Mouse (Mus musculus) central nervous system, embryonic 14 days (tissue): ENCODE data around the gene Eif3l. TPM values are rescaled to one million over a fixed set of nuclear protein-coding genes. Genes with fewer than 3 reads are reported as not detected.

Experiments used
- polyA plus RNA-seq: library from polyadenylated mRNA; depleted of rRNA; stranded (reverse); fragments of >200 nt; gene quantifications from 2 replicates; pipeline ENCODE4 v1.2.3, GENCODE M21; 2012; rRNA removed

Eif3l gene
- 173 and 188 TPM in 2 replicates for polyA plus RNA-seq

GRCm38 (mm10) chr15:79074913-79075532, at the start of gene Eif3l:
Gene Eif3l, plus strand, starts transcription at chr15:79075179.

DNA sequence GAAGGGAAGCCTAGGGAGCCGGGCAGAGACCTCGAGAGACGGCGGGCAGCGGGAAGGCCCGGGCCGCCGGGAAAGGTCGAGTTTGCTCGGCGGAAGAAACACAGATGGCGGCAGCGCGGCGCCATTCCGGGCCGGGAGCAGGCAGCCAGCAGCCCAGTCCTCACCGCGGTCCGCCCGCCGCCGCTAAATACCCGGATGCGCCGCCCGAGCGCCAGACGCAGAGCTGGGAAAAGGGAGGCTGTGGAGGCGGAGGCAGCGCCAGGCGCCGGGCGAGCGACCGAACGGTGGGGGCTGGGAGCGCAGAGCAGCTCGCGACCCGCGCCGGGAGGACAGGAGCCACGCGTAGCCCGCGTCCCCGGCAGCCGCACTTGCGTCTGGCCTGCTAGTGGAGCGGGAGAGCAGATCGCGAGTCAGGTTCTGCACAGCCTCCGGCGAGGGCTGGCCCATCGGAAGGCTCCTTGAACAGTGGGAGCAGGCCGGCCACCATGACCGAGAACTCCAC, 46.7 kb upstream of the Eif3l start, which contains the start of gene H1f0:
Gene H1f0 (plus strand): TSS at position 214 of the 502 bp plus-strand sequence.

DNA sequence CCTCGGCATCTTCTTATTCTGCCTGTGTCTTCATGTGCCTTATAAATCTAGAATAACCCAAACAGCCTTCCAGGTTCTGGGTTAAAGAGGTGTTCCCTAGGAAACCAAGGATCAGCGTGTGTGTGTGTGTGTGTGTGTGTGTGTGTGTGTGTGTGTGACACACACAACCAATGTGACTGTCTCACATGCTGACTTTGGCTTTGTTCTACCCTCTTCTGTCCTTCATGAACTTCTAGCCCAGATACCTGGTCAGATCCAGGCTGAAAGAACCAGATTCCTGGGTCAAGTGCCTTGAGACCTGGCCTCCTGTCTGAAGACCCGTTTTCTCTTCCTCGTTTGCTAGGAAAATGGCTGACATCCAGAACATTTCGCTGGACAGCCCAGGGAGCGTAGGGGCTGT, 33.4 kb upstream of the Eif3l start, which contains the start of gene Galr3:
Gene Galr3 (plus strand): TSS at position 301 of the 400 bp plus-strand sequence.

GRCm38 (mm10) chr15:79062376-79063159, 12.4 kb upstream of the Eif3l start, which contains the start of gene Ankrd54:
Gene Ankrd54, minus strand, starts transcription at chr15:79062893.

GRCm38 (mm10) chr15:79108421-79109320, 33.7 kb downstream of the Eif3l start, which contains the start of gene Micall1:
Gene Micall1, plus strand, starts transcription at chr15:79108898.

GRCm38 (mm10) chr15:79140866-79141565, 66.0 kb downstream of the Eif3l start, which contains the start of the genes Polr2f and 1700088E04Rik:
Gene Polr2f, plus strand, starts transcription at chr15:79141009.
Gene 1700088E04Rik, minus strand, starts transcription at chr15:79141253.

Other genes with a start within 250 kb of the Eif3l start
- 9.1 and 13.2 TPM in 2 replicates for gene Cdc42ep1, start 232.6 kb upstream of the Eif3l start, polyA plus RNA-seq
- gene Lgals2, start 219.7 kb upstream of the Eif3l start, polyA plus RNA-seq, result 0.10 and 0.29 TPM in 2 replicates
- 65.7 and 68.2 TPM in 2 replicates for gene Gga1, start 198.0 kb upstream of the Eif3l start, polyA plus RNA-seq
- gene Gm49510, start 175.5 kb upstream of the Eif3l start, polyA plus RNA-seq, result 0.02 and 0.03 TPM in 2 replicates
- gene Sh3bp1, start 175.4 kb upstream of the Eif3l start, polyA plus RNA-seq, result 13.7 and 27.6 TPM in 2 replicates
- 87.9 and 100 TPM in 2 replicates for gene Pdxp, start 161.3 kb upstream of the Eif3l start, polyA plus RNA-seq
- gene Lgals1, start 148.5 kb upstream of the Eif3l start, polyA plus RNA-seq, result 226 and 578 TPM in 2 replicates
- gene Nol12, start 140.2 kb upstream of the Eif3l start, polyA plus RNA-seq, result 41.2 and 43.8 TPM in 2 replicates
- gene Triobp, start 127.5 kb upstream of the Eif3l start, polyA plus RNA-seq, result 48.5 and 58.0 TPM in 2 replicates
- gene H1f0, start 46.7 kb upstream of the Eif3l start, polyA plus RNA-seq, result 278 and 348 TPM in 2 replicates
- 0.07 and 0.24 TPM in 2 replicates for gene Galr3, start 33.3 kb upstream of the Eif3l start, polyA plus RNA-seq
- 58.6 and 61.8 TPM in 2 replicates for gene Ankrd54, start 12.3 kb upstream of the Eif3l start, polyA plus RNA-seq
- 22.3 and 27.5 TPM in 2 replicates for gene Micall1, start 33.7 kb downstream of the Eif3l start, polyA plus RNA-seq
- 182 and 194 TPM in 2 replicates for gene Polr2f, start 65.8 kb downstream of the Eif3l start, polyA plus RNA-seq
- 16.1 and 16.8 TPM in 2 replicates for gene 1700088E04Rik, start 66.1 kb downstream of the Eif3l start, polyA plus RNA-seq
- 5.8 and 20.4 TPM in 2 replicates for gene Sox10, start 90.1 kb downstream of the Eif3l start, polyA plus RNA-seq
- 117 and 118 TPM in 2 replicates for gene Pick1, start 154.0 kb downstream of the Eif3l start, polyA plus RNA-seq
- 2.3 TPM in 2 replicates for gene Gm49486, start 154.2 kb downstream of the Eif3l start, polyA plus RNA-seq
- gene Slc16a8, start 179.6 kb downstream of the Eif3l start, polyA plus RNA-seq, result 0.34 and 0.35 TPM in 2 replicates
- 1.6 and 1.7 TPM in 2 replicates for gene Baiap2l2, start 210.4 kb downstream of the Eif3l start, polyA plus RNA-seq